Mouse (Mus musculus) spleen, adult 18-20 months (tissue): ENCODE results near the gene Cda.

Source experiments
- DNase-seq, 2 experiments: peaks; one replicate each; pipeline ENCODE4 v3.0.0; 2022; ENCODE audit warnings: mixed read lengths in 2 of 2

Gene Cda

DNA sequence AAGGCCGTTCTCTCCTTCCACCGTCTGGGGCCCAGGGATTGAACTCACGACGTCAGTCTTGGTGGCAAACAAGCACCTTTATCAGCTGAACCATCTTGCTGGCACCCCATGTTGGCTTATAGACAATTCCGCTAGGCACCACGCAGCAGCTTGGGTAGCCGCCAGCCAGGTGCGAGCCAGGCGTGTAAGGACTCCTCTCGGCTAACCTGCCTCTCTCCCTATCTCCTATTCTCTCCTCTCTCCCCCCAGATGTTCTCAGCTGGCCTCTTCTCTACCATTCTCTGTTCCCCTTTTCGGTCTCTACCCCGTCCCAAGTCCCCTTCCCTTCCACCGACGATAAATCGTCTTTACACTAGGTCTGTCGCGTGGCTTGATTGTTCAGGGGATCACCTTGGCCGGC, 64.0 kb downstream of the Cda start:
- no peak for DNase-seq

DNA sequence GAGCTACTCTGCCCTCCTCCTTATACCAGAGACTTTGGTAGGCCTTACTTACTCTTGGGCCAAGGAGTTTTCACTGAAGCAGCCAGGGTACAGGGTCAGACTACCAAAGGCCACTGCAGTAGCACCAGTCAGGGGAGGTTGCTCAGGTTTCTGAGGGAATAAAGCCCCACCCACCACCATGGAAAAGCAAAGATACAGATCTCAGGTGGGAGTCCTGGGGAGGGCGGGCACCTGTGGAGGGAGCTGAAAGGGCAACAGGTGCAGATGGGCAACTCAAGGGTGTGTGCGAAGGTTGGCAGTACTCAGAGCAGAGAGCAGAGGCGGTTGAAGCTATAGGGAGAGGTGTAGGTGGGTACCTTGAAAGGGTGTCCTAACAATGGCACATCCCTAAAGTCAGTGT, 64.8 kb downstream of the Cda start:
- no peak for DNase-seq

DNA sequence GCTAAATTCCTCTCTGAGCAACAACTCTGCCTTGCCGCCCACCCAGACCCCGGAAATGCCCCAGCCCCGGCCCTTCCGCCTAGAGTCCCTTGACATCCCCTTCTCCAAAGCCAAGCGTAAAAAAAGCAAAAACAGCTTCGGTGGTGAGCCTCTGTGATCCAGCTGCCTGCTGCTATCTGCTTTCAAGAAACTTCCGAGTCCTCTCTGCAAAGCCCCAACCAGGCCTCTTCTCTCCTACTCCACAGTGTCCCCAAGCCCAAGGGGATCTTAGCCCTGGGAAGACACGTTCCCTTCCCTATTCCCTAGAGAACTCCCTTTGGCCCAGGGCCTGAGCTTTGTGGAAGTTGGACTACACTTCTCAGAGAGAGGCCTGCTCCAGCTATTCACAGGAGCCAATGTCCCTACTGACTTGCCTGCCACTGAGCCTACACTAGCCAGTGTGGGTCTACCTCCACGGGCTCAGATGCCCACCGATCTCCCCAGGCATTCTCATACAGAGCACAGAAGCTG, 66.5 kb downstream of the Cda start:
- DNase-seq, result no peak

DNA sequence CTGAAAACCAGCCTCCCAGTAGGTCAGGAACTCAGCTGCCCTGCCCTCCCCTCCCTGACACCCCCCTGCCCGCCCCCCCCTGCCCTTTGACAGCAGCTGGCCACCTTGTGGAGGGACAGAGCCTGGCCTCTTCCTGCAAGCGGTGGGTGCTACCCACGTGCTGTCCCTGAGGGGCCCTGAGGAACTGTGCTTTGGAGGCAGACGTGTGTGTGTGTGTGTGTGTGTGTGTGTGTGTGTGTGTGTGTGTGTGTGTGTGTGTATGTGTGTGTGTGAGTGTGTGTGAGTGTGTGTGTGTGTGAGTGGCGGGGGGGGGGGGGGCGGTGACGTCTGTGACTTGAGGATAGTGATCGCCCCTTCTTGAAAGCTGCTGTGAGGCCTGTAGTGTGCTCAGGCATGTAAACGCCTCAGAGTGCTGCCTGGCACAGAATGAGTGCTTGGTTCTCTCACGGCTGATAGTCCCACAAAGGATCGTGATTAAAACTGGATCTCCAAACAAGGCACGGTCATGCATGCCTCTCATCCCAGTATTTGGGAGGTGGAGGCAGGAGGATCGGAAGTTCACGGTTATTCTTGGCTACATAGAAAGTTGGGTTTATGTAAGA, 73.7 kb downstream of the Cda start:
- no peak for DNase-seq

DNA sequence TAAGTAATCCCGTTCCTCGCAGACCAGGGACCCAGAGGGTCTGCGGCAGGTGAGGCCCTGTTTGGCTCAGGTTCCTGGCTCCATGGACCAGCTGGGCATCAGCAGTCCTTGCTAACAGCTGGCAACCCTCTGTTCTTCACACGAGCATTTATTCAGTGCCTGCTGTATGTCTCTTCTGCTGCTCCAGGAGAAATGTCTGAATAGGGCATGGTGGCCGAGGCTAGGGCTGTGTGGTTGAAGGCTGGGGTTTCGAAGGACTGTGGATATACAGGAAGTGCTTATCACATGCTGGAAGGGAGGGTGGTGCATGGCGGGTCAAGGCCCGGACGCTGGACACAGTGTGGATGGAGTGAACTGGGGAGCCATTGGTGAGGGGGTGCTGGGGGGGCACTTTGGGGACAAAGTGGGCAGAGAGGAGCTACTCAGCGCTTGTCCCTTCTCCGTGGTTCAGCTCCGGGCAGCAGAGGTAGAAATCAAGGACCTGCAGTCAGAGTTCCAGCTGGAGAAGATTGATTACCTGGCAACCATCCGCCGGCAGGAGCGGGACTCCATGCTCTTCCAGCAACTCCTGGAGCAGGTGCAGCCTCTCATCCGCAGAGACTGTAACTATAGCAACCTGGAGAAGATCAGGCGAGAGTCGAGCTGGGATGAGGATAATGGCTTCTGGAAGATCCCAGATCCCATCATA, 74.4 kb downstream of the Cda start:
- DNase-seq, result no peak

DNA sequence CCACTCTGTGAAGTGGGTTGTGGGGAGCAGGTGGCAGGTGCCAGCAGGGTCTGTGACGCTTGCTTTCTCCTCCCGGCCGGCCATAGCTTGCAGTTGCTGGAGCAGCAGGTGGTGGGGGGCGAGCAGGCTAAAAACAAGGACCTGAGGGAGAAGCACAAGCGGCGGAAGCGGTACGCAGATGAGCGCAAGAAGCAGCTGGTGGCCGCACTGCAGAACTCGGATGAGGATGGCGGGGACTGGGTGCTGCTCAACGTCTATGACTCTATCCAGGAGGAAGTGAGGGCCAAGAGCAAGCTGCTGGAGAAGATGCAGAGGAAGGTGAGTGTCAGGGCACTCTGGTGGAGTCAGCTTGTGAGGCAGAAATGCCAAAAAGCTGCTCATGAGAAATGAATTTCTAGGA, 75.8 kb downstream of the Cda start:
- no peak for DNase-seq

DNA sequence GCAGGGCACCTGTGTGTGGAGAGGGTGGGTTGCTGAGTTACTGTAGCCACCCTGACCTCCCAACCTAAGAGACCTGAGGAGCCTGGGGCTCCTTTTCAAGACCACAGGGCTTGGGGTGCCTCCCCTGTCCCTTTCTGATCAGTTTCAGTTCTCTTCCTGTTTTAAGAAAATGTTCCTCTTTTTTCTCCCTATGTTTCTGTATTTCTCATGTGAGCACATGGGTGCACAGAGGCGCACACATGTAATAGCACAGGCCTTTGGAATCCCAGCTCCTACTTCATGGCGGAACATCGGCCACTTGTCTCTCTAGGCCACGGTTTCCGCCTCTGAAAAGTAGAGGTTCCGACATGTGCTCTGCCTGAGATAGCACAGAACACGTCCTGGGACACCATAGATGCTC, 79.1 kb downstream of the Cda start:
- no peak for DNase-seq
